Mouse (Mus musculus) heart, adult 10 weeks (tissue): ENCODE results near the gene A630001G21Rik. TPM values are rescaled to one million over a fixed set of nuclear protein-coding genes. Genes with fewer than 3 reads are reported as not detected.

Experiments
- polyA plus RNA-seq: library from polyadenylated mRNA; stranded (reverse); fragments of 350-450 nt; fragmentation: Illumina TruSeq; extraction: RNeasy Lipid Tissue Mini Kit (QIAGEN cat#74804); gene quantifications from one replicate; pipeline ENCODE4 v1.2.3, GENCODE M21; 2014; ENCODE audit warnings: low read depth, low replicate concordance

Gene A630001G21Rik
- polyA plus RNA-seq, result 1.7 TPM

GRCm38 (mm10) chr1:85778436-85778835, at the start of gene A630001G21Rik:
Gene A630001G21Rik, minus strand, starts transcription at chr1:85778643.

GRCm38 (mm10) chr1:85793208-85794105, 15.0 kb upstream of the A630001G21Rik start, which contains the start of gene Cab39:
Gene Cab39, plus strand, starts transcription at chr1:85793441.

Other genes with a start within 250 kb of the A630001G21Rik start
- not detected for gene G530012D18Rik, start 203.0 kb downstream of the A630001G21Rik start, polyA plus RNA-seq
- gene Sp110, start 179.8 kb downstream of the A630001G21Rik start, polyA plus RNA-seq, result 10.0 TPM
- 4.3 TPM for gene Sp140, start 178.3 kb downstream of the A630001G21Rik start, polyA plus RNA-seq
- gene Sp100, start 128.7 kb downstream of the A630001G21Rik start, polyA plus RNA-seq, result 36.7 TPM
- 87.7 TPM for gene Cab39, start 14.8 kb upstream of the A630001G21Rik start, polyA plus RNA-seq
- 66.3 TPM for gene Itm2c, start 115.6 kb upstream of the A630001G21Rik start, polyA plus RNA-seq
- gene 4933407L21Rik, start 149.8 kb upstream of the A630001G21Rik start, polyA plus RNA-seq, result not detected
- gene Gpr55, start 182.4 kb upstream of the A630001G21Rik start, polyA plus RNA-seq, result not detected
- not detected for gene Spata3, start 238.2 kb upstream of the A630001G21Rik start, polyA plus RNA-seq